Mouse (Mus musculus): Measurements from ENCODE around the gene Gmnc. TPM values are rescaled to one million over a fixed set of nuclear protein-coding genes. Genes with fewer than 3 reads are reported as not detected.

Gene Gmnc
- polyA plus RNA-seq, 1 experiment from 2014 or later = not detected

DNA sequence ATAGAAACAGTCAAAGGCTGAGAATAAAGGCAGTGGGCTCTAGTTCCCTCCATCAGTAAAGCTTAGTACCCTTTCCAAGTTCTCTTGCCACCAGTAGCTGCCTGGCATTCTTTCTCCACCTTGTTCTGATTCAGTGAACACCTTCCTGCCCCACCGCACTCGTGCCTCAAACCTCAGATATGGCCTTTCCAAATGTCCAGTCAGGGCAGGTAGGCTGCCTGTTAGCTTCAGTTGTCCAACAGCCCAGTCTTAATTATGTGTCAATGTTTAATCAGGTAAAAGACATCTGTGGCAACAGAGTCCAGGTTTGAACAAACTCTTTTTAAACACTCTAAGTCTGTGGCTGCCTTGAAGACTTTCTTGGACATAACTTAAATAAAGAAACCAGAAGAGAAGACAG is 24.6 kb downstream of the Gmnc start:
- Histone ChIP-seq H3K9ac (ENCODE audit: low read depth, low read length) (no peak overlapping the region), H3K9me3 (ENCODE audit: control insufficient read depth) (no peaks in the 10 kb centered on the region), H3K36me3 (ENCODE audit: control insufficient read depth, insufficient read depth) (no peaks in the 10 kb centered on the region), H3K4me1 (replicated peaks; ENCODE audit: control insufficient read depth, insufficient read depth, low read length) (no peaks in the 10 kb centered on the region), H3K4me2 (replicated peaks; ENCODE audit: low read depth) (no peak overlapping the region), H3K27ac (ENCODE audit: low read depth, low read length) (no peak overlapping the region), H3K27me3 (replicated peaks; ENCODE audit: control insufficient read depth, insufficient read depth, low read length) (no peaks in the 10 kb centered on the region), H3K4me3 (ENCODE audit: low read depth, low read length) (no peak overlapping the region)
- WGBS = 81% methylated on average over 2 of the region's 2 CpGs
- no peak for ATAC-seq
- no peak for TF ChIP-seq CTCF (IDR thresholded peaks at IDR 0.05; ENCODE audit: low read depth)

DNA sequence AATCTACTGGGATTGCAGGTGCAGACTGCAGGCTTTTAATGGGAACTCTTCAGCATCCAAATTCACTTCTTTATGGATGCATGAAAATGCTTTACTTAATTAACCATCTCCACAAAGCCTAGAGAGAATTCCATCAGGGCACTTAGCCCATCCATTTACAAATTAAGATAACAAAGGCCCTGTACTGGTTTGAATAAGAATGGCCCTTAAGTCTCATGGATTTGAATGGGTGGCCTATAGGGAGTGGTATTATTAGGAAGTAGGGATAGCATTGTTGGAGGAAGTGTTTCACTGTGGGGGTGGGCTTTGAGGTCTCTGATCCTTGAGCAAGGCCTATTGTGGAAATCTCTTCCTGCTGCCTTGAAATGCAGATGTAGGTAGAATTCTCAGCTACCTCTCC is 29.5 kb downstream of the Gmnc start:
- Histone ChIP-seq H3K27ac (ENCODE audit: low read depth, low read length) (no peak overlapping the region), H3K4me3 (ENCODE audit: low read depth, low read length) (no peak overlapping the region), H3K27me3 (replicated peaks; ENCODE audit: control insufficient read depth, insufficient read depth, low read length) (no peaks in the 10 kb centered on the region), H3K4me2 (replicated peaks; ENCODE audit: low read depth) (no peak overlapping the region), H3K36me3 (ENCODE audit: control insufficient read depth, insufficient read depth) (no peaks in the 10 kb centered on the region), H3K9me3 (ENCODE audit: control insufficient read depth) (no peaks in the 10 kb centered on the region), H3K9ac (ENCODE audit: low read depth, low read length) (no peak overlapping the region), H3K4me1 (replicated peaks; ENCODE audit: control insufficient read depth, insufficient read depth, low read length) (no peaks in the 10 kb centered on the region)
- no peak for TF ChIP-seq CTCF (IDR thresholded peaks at IDR 0.05; ENCODE audit: low read depth)
- ATAC-seq = no peak

- H3K36me3 ChIP-seq (ENCODE audit: control insufficient read depth, insufficient read depth) = no peaks in the 10 kb centered on the region
- ATAC-seq = no peak
- H3K4me1 ChIP-seq (replicated peaks; ENCODE audit: control insufficient read depth, insufficient read depth, low read length) = no peaks in the 10 kb centered on the region
- WGBS = 87% methylated on average over 3 of the region's 3 CpGs
- H3K27ac ChIP-seq (ENCODE audit: low read depth, low read length) = no peak overlapping the region
- no peak overlapping the region for H3K9ac ChIP-seq (ENCODE audit: low read depth, low read length)
- H3K9me3 ChIP-seq (ENCODE audit: control insufficient read depth) = no peaks in the 10 kb centered on the region
- H3K4me3 ChIP-seq (ENCODE audit: low read depth, low read length) = no peak overlapping the region
- no peak overlapping the region for H3K4me2 ChIP-seq (replicated peaks; ENCODE audit: low read depth)
- H3K27me3 ChIP-seq (replicated peaks; ENCODE audit: control insufficient read depth, insufficient read depth, low read length) = no peaks in the 10 kb centered on the region
- TF ChIP-seq CTCF (IDR thresholded peaks at IDR 0.05; ENCODE audit: low read depth) = no peak
These were observed 39.9 kb downstream of the Gmnc start for GRCm38 (mm10) chr16:26951601-26952000.

GRCm38 (mm10) chr16:26950209-26950608 is 41.2 kb downstream of the Gmnc start:
- TF ChIP-seq CTCF (IDR thresholded peaks at IDR 0.05; ENCODE audit: low read depth) = peak; percentile 42
- Histone ChIP-seq H3K9me3 (ENCODE audit: control insufficient read depth) (no peaks in the 10 kb centered on the region), H3K4me3 (ENCODE audit: low read depth, low read length) (no peak overlapping the region), H3K9ac (ENCODE audit: low read depth, low read length) (no peak overlapping the region), H3K27ac (ENCODE audit: low read depth, low read length) (no peak overlapping the region), H3K36me3 (ENCODE audit: control insufficient read depth, insufficient read depth) (no peaks in the 10 kb centered on the region), H3K27me3 (replicated peaks; ENCODE audit: control insufficient read depth, insufficient read depth, low read length) (no peaks in the 10 kb centered on the region), H3K4me2 (replicated peaks; ENCODE audit: low read depth) (no peak overlapping the region), H3K4me1 (replicated peaks; ENCODE audit: control insufficient read depth, insufficient read depth, low read length) (no peaks in the 10 kb centered on the region)
- ATAC-seq = no peak
- 38% methylated on average over 4 of the region's 4 CpGs for WGBS

- no peak for ATAC-seq
- H3K9me3 ChIP-seq (ENCODE audit: control insufficient read depth) = no peaks in the 10 kb centered on the region
- H3K4me2 ChIP-seq (replicated peaks; ENCODE audit: low read depth) = no peak overlapping the region
- H3K9ac ChIP-seq (ENCODE audit: low read depth, low read length) = no peak overlapping the region
- H3K36me3 ChIP-seq (ENCODE audit: control insufficient read depth, insufficient read depth) = no peaks in the 10 kb centered on the region
- H3K27ac ChIP-seq (ENCODE audit: low read depth, low read length) = no peak overlapping the region
- H3K4me1 ChIP-seq (replicated peaks; ENCODE audit: control insufficient read depth, insufficient read depth, low read length) = no peaks in the 10 kb centered on the region
- WGBS = 75% methylated on average over 1 of the region's 1 CpGs
- no peak overlapping the region for H3K4me3 ChIP-seq (ENCODE audit: low read depth, low read length)
- peak; percentile 55 for TF ChIP-seq CTCF (IDR thresholded peaks at IDR 0.05; ENCODE audit: low read depth)
- H3K27me3 ChIP-seq (replicated peaks; ENCODE audit: control insufficient read depth, insufficient read depth, low read length) = no peaks in the 10 kb centered on the region
These were observed 87.5 kb downstream of the Gmnc start for GRCm38 (mm10) chr16:26903968-26904367.

- WGBS = 33% methylated on average over 4 of the region's 4 CpGs
- Histone ChIP-seq H3K9ac (ENCODE audit: low read depth, low read length) (no peak overlapping the region), H3K27ac (ENCODE audit: low read depth, low read length) (no peak overlapping the region), H3K4me2 (replicated peaks; ENCODE audit: low read depth) (no peak overlapping the region), H3K27me3 (replicated peaks; ENCODE audit: control insufficient read depth, insufficient read depth, low read length) (no peaks in the 10 kb centered on the region), H3K4me3 (ENCODE audit: low read depth, low read length) (no peak overlapping the region), H3K36me3 (ENCODE audit: control insufficient read depth, insufficient read depth) (no peaks in the 10 kb centered on the region), H3K9me3 (ENCODE audit: control insufficient read depth) (no peaks in the 10 kb centered on the region), H3K4me1 (replicated peaks; ENCODE audit: control insufficient read depth, insufficient read depth, low read length) (no peaks in the 10 kb centered on the region)
- TF ChIP-seq CTCF (IDR thresholded peaks at IDR 0.05; ENCODE audit: low read depth) = no peak
- no peak for ATAC-seq
These were observed 90.0 kb downstream of the Gmnc start for GRCm38 (mm10) chr16:26901471-26901870.

GRCm38 (mm10) chr16:26886337-26886736 is 105.1 kb downstream of the Gmnc start:
- WGBS = 50% methylated on average over 4 of the region's 4 CpGs
- no peak overlapping the region for H3K27ac ChIP-seq (ENCODE audit: low read depth, low read length)
- H3K9ac ChIP-seq (ENCODE audit: low read depth, low read length) = no peak overlapping the region
- no peak for TF ChIP-seq CTCF (IDR thresholded peaks at IDR 0.05; ENCODE audit: low read depth)
- H3K4me1 ChIP-seq (replicated peaks; ENCODE audit: control insufficient read depth, insufficient read depth, low read length) = no peaks in the 10 kb centered on the region
- H3K4me2 ChIP-seq (replicated peaks; ENCODE audit: low read depth) = no peak overlapping the region
- H3K9me3 ChIP-seq (ENCODE audit: control insufficient read depth) = no peaks in the 10 kb centered on the region
- no peak overlapping the region for H3K4me3 ChIP-seq (ENCODE audit: low read depth, low read length)
- ATAC-seq = no peak
- no peaks in the 10 kb centered on the region for H3K27me3 ChIP-seq (replicated peaks; ENCODE audit: control insufficient read depth, insufficient read depth, low read length)
- H3K36me3 ChIP-seq (ENCODE audit: control insufficient read depth, insufficient read depth) = no peaks in the 10 kb centered on the region
